Mouse (Mus musculus): ENCODE measurements around the gene Kalrn. TPM values are rescaled to one million over a fixed set of nuclear protein-coding genes. Genes with fewer than 3 reads are reported as not detected.

Gene Kalrn
- polyA plus RNA-seq, 1 experiment from 2014 or later, result 44.6 TPM

DNA sequence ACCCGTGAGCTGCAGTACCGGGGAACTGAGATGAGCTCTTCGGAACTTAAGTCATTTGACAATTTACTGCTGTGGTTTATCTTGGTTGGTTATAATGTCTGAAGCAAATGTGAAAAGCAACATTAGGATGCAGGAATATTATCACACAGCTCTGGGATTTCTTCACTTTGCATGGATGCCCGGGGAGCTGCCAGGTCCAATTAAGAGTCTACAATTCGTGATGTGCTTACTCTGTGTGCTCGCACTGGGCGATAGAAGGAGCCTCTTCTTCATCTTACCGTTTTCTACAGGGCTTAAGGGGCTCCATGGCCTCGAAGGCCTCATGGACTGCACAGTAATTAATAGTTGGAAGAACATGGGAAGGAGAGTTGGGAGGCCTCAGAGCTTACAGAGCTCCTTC lies 450.8 kb downstream of the Kalrn start:
- Histone ChIP-seq H3K4me2 (ENCODE audit: low read length) (no peak overlapping the region), H3K4me3 (replicated peaks; ENCODE audit: low read depth, low read length) (no peak overlapping the region), H3K27me3 (ENCODE audit: control insufficient read depth, insufficient read depth, low read length) (no peaks in the 10 kb centered on the region), H3K9ac (replicated peaks; ENCODE audit: low read length) (no peak overlapping the region), H3K36me3 (ENCODE audit: control insufficient read depth, insufficient read depth, low read length) (0 out of 2 replicates have a peak, but pooled peaks cover 7% of the 10 kb centered on the region), H3K9me3 (ENCODE audit: control insufficient read depth, low read length) (no peaks in the 10 kb centered on the region), H3K4me1 (ENCODE audit: control insufficient read depth, insufficient read depth, low read length) (0 out of 2 replicates have a peak, but pooled peaks cover 7% of the 10 kb centered on the region), H3K27ac (replicated peaks; ENCODE audit: low read depth, low read length) (0 out of 2 replicates have a peak overlapping the region, but pooled peaks have one; percentile 27)
- peak; percentile 68 for DNase-seq
- 36% methylated on average over 9 of the region's 9 CpGs for WGBS
- ATAC-seq (ENCODE audit: low FRiP score, low TSS enrichment), result no peak

DNA sequence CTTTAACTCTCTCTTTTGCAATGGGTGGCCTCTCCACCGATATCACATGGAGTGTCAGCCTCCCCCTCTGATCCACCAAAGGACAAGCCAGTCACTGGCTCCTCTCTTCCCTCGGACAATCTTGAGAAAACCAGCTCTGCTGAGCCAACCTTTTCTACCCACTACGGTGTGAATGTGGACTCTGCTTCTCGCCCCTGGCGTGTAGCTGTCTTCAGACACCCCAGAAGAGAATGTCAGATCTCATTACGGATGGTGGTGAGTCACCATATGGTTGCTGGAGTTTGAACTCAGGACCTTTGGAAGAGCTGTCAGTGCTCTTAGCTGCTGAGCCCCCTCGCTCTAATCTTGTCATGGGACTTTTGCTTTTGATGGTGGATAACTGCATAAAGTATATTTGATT lies 452.0 kb downstream of the Kalrn start:
- Histone ChIP-seq H3K27ac (replicated peaks; ENCODE audit: low read depth, low read length) (no peak overlapping the region), H3K36me3 (ENCODE audit: control insufficient read depth, insufficient read depth, low read length) (0 out of 2 replicates have a peak, but pooled peaks cover 4% of the 10 kb centered on the region), H3K27me3 (ENCODE audit: control insufficient read depth, insufficient read depth, low read length) (no peaks in the 10 kb centered on the region), H3K9ac (replicated peaks; ENCODE audit: low read length) (no peak overlapping the region), H3K4me1 (ENCODE audit: control insufficient read depth, insufficient read depth, low read length) (0 out of 2 replicates have a peak, but pooled peaks cover 5% of the 10 kb centered on the region), H3K4me2 (ENCODE audit: low read length) (no peak overlapping the region), H3K4me3 (replicated peaks; ENCODE audit: low read depth, low read length) (no peak overlapping the region), H3K9me3 (ENCODE audit: control insufficient read depth, low read length) (no peaks in the 10 kb centered on the region)
- ATAC-seq (ENCODE audit: low FRiP score, low TSS enrichment) (no peak), DNase-seq (no peak)
- 88% methylated on average over 7 of the region's 7 CpGs for WGBS

DNA sequence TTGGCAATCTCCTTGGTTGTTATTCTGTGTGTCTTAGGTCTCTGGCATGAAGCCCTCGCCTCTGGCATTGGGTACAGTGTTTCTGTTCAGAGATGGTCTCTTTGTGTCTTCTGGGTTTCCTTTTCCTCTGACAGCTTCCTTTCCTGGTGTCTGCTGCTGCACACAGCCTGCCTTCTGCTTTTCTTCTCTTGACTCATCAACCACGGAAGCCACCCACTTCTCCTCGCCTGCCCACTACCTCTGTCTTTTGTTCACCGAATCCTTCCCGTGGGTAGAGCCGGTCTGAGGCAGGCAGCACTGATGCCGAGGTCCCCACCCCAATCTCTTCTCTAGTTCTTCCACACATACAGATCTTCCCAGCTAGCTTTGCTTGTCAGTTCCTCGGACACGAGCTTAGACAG lies 452.5 kb downstream of the Kalrn start:
- DNase-seq (no peak), ATAC-seq (ENCODE audit: low FRiP score, low TSS enrichment) (no peak)
- Histone ChIP-seq H3K4me2 (ENCODE audit: low read length) (no peak overlapping the region), H3K27me3 (ENCODE audit: control insufficient read depth, insufficient read depth, low read length) (no peaks in the 10 kb centered on the region), H3K4me3 (replicated peaks; ENCODE audit: low read depth, low read length) (no peak overlapping the region), H3K36me3 (ENCODE audit: control insufficient read depth, insufficient read depth, low read length) (peaks cover 8% of the 10 kb centered on the region; the same call in 1 of the 2 replicates), H3K9ac (replicated peaks; ENCODE audit: low read length) (no peak overlapping the region), H3K27ac (replicated peaks; ENCODE audit: low read depth, low read length) (no peak overlapping the region), H3K4me1 (ENCODE audit: control insufficient read depth, insufficient read depth, low read length) (0 out of 2 replicates have a peak, but pooled peaks cover 4% of the 10 kb centered on the region), H3K9me3 (ENCODE audit: control insufficient read depth, low read length) (no peaks in the 10 kb centered on the region)
- WGBS, result 68% methylated on average over 9 of the region's 9 CpGs

DNA sequence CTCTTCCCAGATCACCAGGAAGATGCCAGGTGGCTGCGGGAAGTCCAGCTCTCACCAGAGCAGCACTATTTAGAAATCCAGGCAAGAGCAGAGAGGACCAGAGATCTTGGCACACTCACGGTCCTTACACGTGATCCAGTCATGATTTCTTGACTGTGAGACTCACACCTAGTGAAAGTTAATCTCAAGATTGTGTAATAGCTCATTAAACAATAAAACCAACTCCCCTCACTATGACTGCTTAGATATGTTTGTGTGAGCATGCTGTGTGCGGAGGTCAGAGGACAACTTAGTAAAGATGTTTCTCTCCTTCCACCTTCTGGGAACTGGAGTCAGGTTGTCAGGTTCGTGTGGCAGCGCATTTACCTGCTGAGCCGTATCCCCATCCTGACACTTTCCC lies 453.5 kb downstream of the Kalrn start:
- no peak overlapping the region for H3K4me2 ChIP-seq (ENCODE audit: low read length)
- H3K36me3 ChIP-seq (ENCODE audit: control insufficient read depth, insufficient read depth, low read length), result peaks cover 16% of the 10 kb centered on the region; the same call in 1 of the 2 replicates
- WGBS, result 93% methylated on average over 7 of the region's 7 CpGs
- H3K9ac ChIP-seq (replicated peaks; ENCODE audit: low read length), result no peak overlapping the region
- H3K4me3 ChIP-seq (replicated peaks; ENCODE audit: low read depth, low read length), result no peak overlapping the region
- ATAC-seq (ENCODE audit: low FRiP score, low TSS enrichment), result no peak
- no peaks in the 10 kb centered on the region for H3K9me3 ChIP-seq (ENCODE audit: control insufficient read depth, low read length)
- no peaks in the 10 kb centered on the region for H3K4me1 ChIP-seq (ENCODE audit: control insufficient read depth, insufficient read depth, low read length)
- H3K27me3 ChIP-seq (ENCODE audit: control insufficient read depth, insufficient read depth, low read length), result no peaks in the 10 kb centered on the region
- no peak overlapping the region for H3K27ac ChIP-seq (replicated peaks; ENCODE audit: low read depth, low read length)
- DNase-seq, result no peak

DNA sequence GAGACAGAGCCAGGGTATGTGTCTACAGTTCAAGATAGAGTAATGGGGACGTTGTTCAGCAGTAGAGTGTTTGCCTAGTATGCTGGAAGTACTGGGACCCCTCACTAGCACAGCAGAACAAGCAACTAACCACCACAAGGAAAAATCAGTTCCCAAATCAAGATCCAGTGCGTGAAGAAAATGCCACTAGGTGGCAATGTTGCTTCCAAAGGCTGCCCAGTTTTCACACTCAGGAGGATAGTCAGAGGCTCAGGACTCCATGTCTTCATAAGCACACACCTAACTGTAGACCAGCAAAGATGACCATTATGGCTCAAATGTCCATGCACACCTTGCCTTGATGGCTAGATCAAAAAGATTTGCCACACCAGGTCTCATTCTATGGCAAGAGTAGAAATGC lies 454.0 kb downstream of the Kalrn start:
- H3K27me3 ChIP-seq (ENCODE audit: control insufficient read depth, insufficient read depth, low read length), result no peaks in the 10 kb centered on the region
- WGBS, result 17% methylated on average over 2 of the region's 2 CpGs
- no peak overlapping the region for H3K4me3 ChIP-seq (replicated peaks; ENCODE audit: low read depth, low read length)
- H3K36me3 ChIP-seq (ENCODE audit: control insufficient read depth, insufficient read depth, low read length), result peaks cover 17% of the 10 kb centered on the region; the same call in 1 of the 2 replicates
- no peaks in the 10 kb centered on the region for H3K4me1 ChIP-seq (ENCODE audit: control insufficient read depth, insufficient read depth, low read length)
- H3K27ac ChIP-seq (replicated peaks; ENCODE audit: low read depth, low read length), result no peak overlapping the region
- no peak overlapping the region for H3K4me2 ChIP-seq (ENCODE audit: low read length)
- no peaks in the 10 kb centered on the region for H3K9me3 ChIP-seq (ENCODE audit: control insufficient read depth, low read length)
- DNase-seq, result peak; percentile 74
- H3K9ac ChIP-seq (replicated peaks; ENCODE audit: low read length), result no peak overlapping the region
- no peak for ATAC-seq (ENCODE audit: low FRiP score, low TSS enrichment)

DNA sequence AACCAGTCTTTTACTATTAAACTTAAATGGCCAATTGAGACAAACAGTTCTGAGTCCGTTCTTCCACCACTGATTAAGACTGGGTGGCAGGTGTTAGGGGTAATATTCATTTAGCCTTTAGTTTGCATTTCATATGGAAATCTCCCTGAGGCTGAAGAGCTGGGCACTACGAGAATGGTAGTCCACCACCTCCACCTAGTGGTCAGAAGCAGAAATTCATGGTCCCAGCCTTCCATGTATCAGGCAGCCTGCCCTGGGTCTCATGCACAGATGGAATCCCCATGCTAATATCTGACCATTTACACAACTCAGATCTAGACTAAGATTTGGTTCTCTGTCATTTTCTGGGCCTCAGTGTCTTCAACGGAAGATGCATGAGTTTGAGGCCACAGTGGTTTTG lies 458.7 kb downstream of the Kalrn start:
- Histone ChIP-seq H3K9me3 (ENCODE audit: control insufficient read depth, low read length) (no peaks in the 10 kb centered on the region), H3K27me3 (ENCODE audit: control insufficient read depth, insufficient read depth, low read length) (no peaks in the 10 kb centered on the region), H3K9ac (replicated peaks; ENCODE audit: low read length) (no peak overlapping the region), H3K4me1 (ENCODE audit: control insufficient read depth, insufficient read depth, low read length) (no peaks in the 10 kb centered on the region), H3K4me3 (replicated peaks; ENCODE audit: low read depth, low read length) (no peak overlapping the region), H3K4me2 (ENCODE audit: low read length) (no peak overlapping the region), H3K27ac (replicated peaks; ENCODE audit: low read depth, low read length) (no peak overlapping the region), H3K36me3 (ENCODE audit: control insufficient read depth, insufficient read depth, low read length) (peaks cover 23% of the 10 kb centered on the region; the same call in 1 of the 2 replicates)
- DNase-seq, result peak; percentile 91
- WGBS, result under 1% methylated on average over 3 of the region's 3 CpGs
- ATAC-seq (ENCODE audit: low FRiP score, low TSS enrichment), result peak; percentile 73; the same call in 1 of the 2 replicates

DNA sequence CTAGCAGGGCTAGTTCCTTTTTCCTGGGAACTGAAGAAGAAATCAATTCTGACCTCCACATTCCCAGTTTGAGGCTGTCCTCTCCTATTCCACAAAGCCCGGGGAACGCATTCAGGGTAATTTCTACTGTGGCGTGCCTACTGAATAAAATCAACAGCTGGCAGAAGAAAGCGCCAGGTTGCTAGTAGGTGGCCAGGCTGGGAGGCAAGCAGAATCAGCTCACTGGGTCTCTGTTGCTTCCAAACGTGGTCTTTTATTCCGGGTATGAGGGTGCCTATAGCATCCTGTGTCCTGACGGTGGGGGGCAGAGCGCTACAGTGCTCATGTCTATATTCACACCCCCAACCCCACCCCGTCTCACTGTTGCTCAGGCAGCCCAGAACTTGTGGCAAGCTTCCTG lies 460.2 kb downstream of the Kalrn start:
- peaks cover 21% of the 10 kb centered on the region; the same call in 1 of the 2 replicates for H3K36me3 ChIP-seq (ENCODE audit: control insufficient read depth, insufficient read depth, low read length)
- no peak overlapping the region for H3K4me3 ChIP-seq (replicated peaks; ENCODE audit: low read depth, low read length)
- no peaks in the 10 kb centered on the region for H3K27me3 ChIP-seq (ENCODE audit: control insufficient read depth, insufficient read depth, low read length)
- WGBS, result 82% methylated on average over 9 of the region's 9 CpGs
- no peak overlapping the region for H3K9ac ChIP-seq (replicated peaks; ENCODE audit: low read length)
- H3K9me3 ChIP-seq (ENCODE audit: control insufficient read depth, low read length), result no peaks in the 10 kb centered on the region
- H3K27ac ChIP-seq (replicated peaks; ENCODE audit: low read depth, low read length), result no peak overlapping the region
- ATAC-seq (ENCODE audit: low FRiP score, low TSS enrichment) (no peak), DNase-seq (no peak)
- H3K4me2 ChIP-seq (ENCODE audit: low read length), result no peak overlapping the region
- no peaks in the 10 kb centered on the region for H3K4me1 ChIP-seq (ENCODE audit: control insufficient read depth, insufficient read depth, low read length)

DNA sequence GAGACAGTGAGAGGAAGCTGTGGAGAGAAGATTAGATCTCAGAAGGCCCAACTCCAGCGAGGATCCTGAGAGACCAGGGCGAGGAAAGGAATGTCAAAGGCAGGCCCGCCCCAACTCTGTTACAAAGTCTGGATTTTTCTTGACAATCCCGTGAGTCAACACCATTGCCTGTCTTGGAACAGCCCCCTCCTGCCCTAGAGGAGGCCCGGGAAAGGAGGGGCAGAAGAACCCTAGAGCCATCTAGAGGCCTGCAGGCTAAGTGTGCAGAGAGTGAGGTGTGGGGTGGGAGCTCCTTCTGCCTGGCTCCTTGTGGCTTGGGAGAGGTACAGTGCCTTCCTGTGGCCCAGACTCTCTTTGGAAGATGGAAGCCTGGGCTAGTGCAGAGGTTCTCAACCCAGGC lies 460.8 kb downstream of the Kalrn start:
- Histone ChIP-seq H3K27me3 (ENCODE audit: control insufficient read depth, insufficient read depth, low read length) (no peaks in the 10 kb centered on the region), H3K9ac (replicated peaks; ENCODE audit: low read length) (no peak overlapping the region), H3K4me1 (ENCODE audit: control insufficient read depth, insufficient read depth, low read length) (no peaks in the 10 kb centered on the region), H3K27ac (replicated peaks; ENCODE audit: low read depth, low read length) (no peak overlapping the region), H3K9me3 (ENCODE audit: control insufficient read depth, low read length) (no peaks in the 10 kb centered on the region), H3K4me3 (replicated peaks; ENCODE audit: low read depth, low read length) (no peak overlapping the region), H3K36me3 (ENCODE audit: control insufficient read depth, insufficient read depth, low read length) (peaks cover 19% of the 10 kb centered on the region; the same call in 1 of the 2 replicates), H3K4me2 (ENCODE audit: low read length) (no peak overlapping the region)
- WGBS, result 25% methylated on average over 5 of the region's 5 CpGs
- no peak for ATAC-seq (ENCODE audit: low FRiP score, low TSS enrichment)
- DNase-seq, result no peak

DNA sequence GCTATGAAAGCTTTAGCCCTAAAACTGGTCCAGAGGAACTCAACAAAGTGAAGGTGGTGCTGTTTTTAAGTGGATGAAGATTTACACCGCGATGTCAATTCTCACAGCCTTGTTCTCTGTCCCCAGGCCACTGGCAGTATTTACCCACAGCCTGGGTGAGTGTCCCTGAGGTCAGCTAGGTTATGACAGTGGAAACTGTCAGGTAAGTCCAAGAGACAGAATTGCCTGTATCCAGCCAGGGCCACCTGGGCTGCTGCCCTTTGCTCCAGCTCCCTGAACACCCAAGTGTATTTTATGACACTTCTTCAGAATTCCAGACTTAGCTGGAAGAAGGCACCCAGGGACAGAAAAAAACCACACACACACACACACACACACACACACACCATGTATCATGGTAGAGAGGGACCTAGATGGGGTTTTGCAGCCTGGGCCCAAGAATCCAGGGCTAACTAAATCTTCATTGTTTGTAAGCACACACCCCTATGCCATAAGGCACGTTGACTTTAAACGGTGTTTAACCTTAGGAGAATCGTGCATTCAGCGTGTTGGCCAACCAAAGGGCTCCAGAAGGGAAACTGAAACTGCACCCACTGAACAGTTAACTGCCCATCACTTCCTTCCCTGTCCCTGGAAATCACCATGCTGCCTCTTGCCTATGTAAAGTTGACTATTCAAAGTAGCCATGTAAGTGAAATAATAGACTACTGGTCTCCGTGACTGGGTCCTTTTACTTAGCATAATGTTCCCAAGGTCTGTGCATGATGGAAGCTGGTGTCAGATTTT lies 462.3 kb downstream of the Kalrn start:
- WGBS, result 88% methylated on average over 7 of the region's 7 CpGs
- no peaks in the 10 kb centered on the region for H3K27me3 ChIP-seq (ENCODE audit: control insufficient read depth, insufficient read depth, low read length)
- no peak overlapping the region for H3K27ac ChIP-seq (replicated peaks; ENCODE audit: low read depth, low read length)
- H3K36me3 ChIP-seq (ENCODE audit: control insufficient read depth, insufficient read depth, low read length), result peaks cover 18% of the 10 kb centered on the region; the same call in 1 of the 2 replicates
- ATAC-seq (ENCODE audit: low FRiP score, low TSS enrichment) (no peak), DNase-seq (no peak)
- no peak overlapping the region for H3K4me3 ChIP-seq (replicated peaks; ENCODE audit: low read depth, low read length)
- no peak overlapping the region for H3K9ac ChIP-seq (replicated peaks; ENCODE audit: low read length)
- no peak overlapping the region for H3K4me2 ChIP-seq (ENCODE audit: low read length)
- H3K9me3 ChIP-seq (ENCODE audit: control insufficient read depth, low read length), result no peaks in the 10 kb centered on the region
- no peaks in the 10 kb centered on the region for H3K4me1 ChIP-seq (ENCODE audit: control insufficient read depth, insufficient read depth, low read length)
